Mouse (Mus musculus) embryonic fibroblast, embryonic 13.5 days (primary cell): ENCODE measurements around the gene Bbs9.

Experiments
- CTCF ChIP-seq: IDR thresholded peaks from 2 replicates; pipeline ENCODE4 v1.5.1; 2011; ENCODE audit warnings: mild to moderate bottlenecking, control low read depth, low read length, moderate library complexity, borderline replicate concordance; ENCODE audit not compliant: insufficient read depth
- POLR2A ChIP-seq: IDR thresholded peaks from 2 replicates; pipeline ENCODE4 v1.6.1; 2011; ENCODE audit warnings: low read depth, mild to moderate bottlenecking, control low read depth, low read length, moderate library complexity

DNA sequence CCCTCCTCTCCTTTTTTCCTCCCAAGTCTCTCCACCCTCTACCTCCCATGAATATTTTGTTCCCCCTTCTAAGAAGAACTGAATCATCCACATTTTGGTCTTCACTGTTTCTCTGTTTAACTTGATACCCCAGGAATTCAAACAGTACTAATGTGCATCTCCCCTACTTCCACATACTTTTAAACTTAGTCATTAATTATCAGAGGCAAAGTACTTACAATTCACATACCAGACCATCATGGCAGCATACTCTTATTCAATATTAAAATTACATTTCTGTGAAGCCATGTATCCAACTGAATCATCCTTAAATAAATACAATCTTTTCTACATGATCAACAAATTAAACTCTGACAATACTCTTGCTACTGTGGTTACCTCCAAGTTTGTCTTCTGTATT is 460.1 kb downstream of the Bbs9 start:
- no peak for TF ChIP-seq CTCF
- TF ChIP-seq POLR2A: no peak
